Mouse (Mus musculus) cerebellum, adult 2 months (tissue): ENCODE data around the gene Clec16a.

Source experiments
- CTCF ChIP-seq: fragments of 200-500 bp; IDR thresholded peaks from 2 replicates; pipeline ENCODE4 v1.5.1; 2011; ENCODE audit warnings: low read depth, mild to moderate bottlenecking, control low read depth, low read length, moderate library complexity, borderline replicate concordance; ENCODE audit not compliant: insufficient read depth
- POLR2A ChIP-seq: fragments of 200-500 bp; IDR thresholded peaks from 2 replicates; pipeline ENCODE4 v1.6.1; 2011; ENCODE audit warnings: low read length, control low read depth, borderline replicate concordance; ENCODE audit not compliant: insufficient read depth

- TF ChIP-seq POLR2A (no peak), CTCF (no peak)
Measured at GRCm38 (mm10) chr16:10705396-10705795, 160.3 kb downstream of the Clec16a start.
